Mouse (Mus musculus) kidney, postnatal 4 days (tissue): Measurements from ENCODE around the gene Olfr564.

Experiments
- DNase-seq, 2 experiments: peaks; one replicate each; pipeline ENCODE4 v3.0.0; 2021; ENCODE audit warnings: mixed read lengths in 2 of 2

Gene Olfr564

DNA sequence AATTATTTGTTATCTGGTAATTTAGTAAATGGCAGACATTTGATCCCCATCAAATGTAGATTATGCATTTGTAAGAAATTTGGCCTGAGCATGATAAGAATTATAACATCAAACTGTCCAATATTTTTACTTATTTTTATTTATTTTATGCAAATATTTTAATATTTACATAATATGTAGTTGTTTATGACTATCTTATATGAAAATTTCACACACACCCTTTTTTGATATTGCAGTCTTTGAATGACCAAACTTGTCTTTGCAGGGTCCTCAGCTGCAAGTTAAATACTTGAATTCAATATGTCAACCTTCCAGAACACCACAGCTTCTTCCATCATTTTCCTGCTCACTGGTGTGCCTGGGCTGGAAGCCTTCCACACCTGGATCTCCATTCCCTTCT lies at the start of gene Olfr564:
Gene Olfr564, plus strand, starts transcription at position 301 of the 400 bp plus-strand sequence.
- no peak for DNase-seq

DNA sequence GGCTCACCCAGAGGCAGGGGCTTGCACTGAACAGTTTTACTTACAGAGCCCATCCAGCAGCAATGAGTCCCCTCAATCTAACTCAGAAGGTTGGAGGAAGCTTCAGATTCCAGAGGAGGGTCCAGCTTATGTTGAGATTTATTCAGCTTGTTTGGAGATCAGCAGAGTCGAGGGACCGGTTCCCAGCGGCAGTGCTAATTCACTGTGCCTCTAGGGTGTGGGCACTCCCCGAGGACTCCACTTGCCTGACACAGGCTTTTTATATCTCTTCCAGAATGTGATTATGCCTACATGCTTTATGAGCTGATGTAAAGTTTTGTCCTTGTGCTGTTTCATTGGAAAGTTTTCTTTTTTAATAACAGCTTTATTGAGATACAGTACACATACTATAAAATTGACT lies 44.0 kb upstream of the Olfr564 start, which contains the start of the genes Olfr560 and Olfr78:
Gene Olfr560, minus strand, starts transcription at position 101 of the 400 bp plus-strand sequence.
Gene Olfr78, minus strand, starts transcription at position 206 of the 400 bp plus-strand sequence.
- no peak for DNase-seq

DNA sequence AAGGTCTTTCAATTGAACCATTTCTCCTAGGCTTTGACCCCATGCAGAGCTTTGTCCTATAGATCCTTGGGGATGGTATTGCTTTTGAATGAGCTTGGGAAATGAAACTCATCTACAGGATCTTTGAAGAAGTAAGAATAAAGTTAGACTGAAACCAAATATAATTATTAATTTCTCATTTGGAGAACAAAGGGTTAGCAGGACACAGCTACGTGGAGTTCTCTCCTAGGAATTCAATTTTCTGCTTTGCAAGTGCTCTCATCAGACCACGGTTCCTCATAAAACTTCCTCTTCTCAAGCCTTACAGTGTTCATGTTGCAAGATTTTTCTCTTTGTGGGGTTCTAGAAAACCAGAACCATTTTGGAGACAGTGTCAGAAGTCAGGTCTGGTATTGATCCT lies 32.4 kb upstream of the Olfr564 start, which contains the start of gene Olfr561:
Gene Olfr561, plus strand, starts transcription at position 301 of the 400 bp plus-strand sequence.
- no peak for DNase-seq
